Mouse (Mus musculus) embryonic facial prominence, embryonic 11.5 days (tissue): Measurements from ENCODE around the gene Iqce. TPM values are rescaled to one million over a fixed set of nuclear protein-coding genes. Genes with fewer than 3 reads are reported as not detected.

Source experiments
- ATAC-seq: fragments of 200-750 bp; cut with Nextera tagmentation; replicated peaks from 2 replicates; pipeline ENCODE4 v1.8.0; 2017; ENCODE audit warnings: low read depth; ENCODE audit not compliant: insufficient number of reproducible peaks, low FRiP score, low TSS enrichment
- DNase-seq: peaks from one replicate; pipeline ENCODE4 v3.0.0-alpha.2; 2015; ENCODE audit warnings: low spot score
- H3K27ac ChIP-seq: fragments of 300-500 bp; sonication (generic); replicated peaks from 2 replicates; pipeline ENCODE4 v1.5.1; 2014; ENCODE audit warnings: mild to moderate bottlenecking, low read depth, low read length, control low read depth
- H3K27me3 ChIP-seq: fragments of 300-500 bp; sonication (generic); 2 replicates; pipeline ENCODE4 v1.6.1; 2014; ENCODE audit warnings: mild to moderate bottlenecking, low read length, moderate library complexity, mixed read lengths; ENCODE audit not compliant: control insufficient read depth, insufficient read depth
- H3K36me3 ChIP-seq: fragments of 300-500 bp; sonication (generic); replicated peaks from 2 replicates; pipeline ENCODE4 v1.6.1; 2014; ENCODE audit warnings: low read depth, mild to moderate bottlenecking, low read length, moderate library complexity, mixed read lengths; ENCODE audit not compliant: control insufficient read depth, insufficient read depth
- H3K4me1 ChIP-seq: fragments of 300-500 bp; sonication (generic); 2 replicates; pipeline ENCODE4 v1.6.1; 2014; ENCODE audit warnings: low read length, mixed read lengths; ENCODE audit not compliant: control insufficient read depth, insufficient read depth
- H3K4me2 ChIP-seq: fragments of 300-500 bp; sonication (generic); 2 replicates; pipeline ENCODE4 v1.6.1; 2014; ENCODE audit warnings: low read depth, mild to moderate bottlenecking, control low read depth, low read length, moderate library complexity
- H3K4me3 ChIP-seq: fragments of 300-500 bp; sonication (generic); 2 replicates; pipeline ENCODE4 v1.5.1; 2014; ENCODE audit warnings: low read depth, low read length, control low read depth
- H3K9ac ChIP-seq: fragments of 300-500 bp; sonication (generic); replicated peaks from 2 replicates; pipeline ENCODE4 v1.6.1; 2014; ENCODE audit warnings: mild to moderate bottlenecking, control low read depth, low read length
- H3K9me3 ChIP-seq: fragments of 300-500 bp; sonication (generic); replicated peaks from 2 replicates; pipeline ENCODE4 v1.6.1; 2016; ENCODE audit warnings: mild to moderate bottlenecking, low read length, inconsistent platforms, mixed read lengths; ENCODE audit not compliant: control insufficient read depth
- WGBS: fragments of 180-500 bp; shearing (Covaris S2); extraction: QIAGEN DNeasy Blood & Tissue Kit; methylation state at CpG from one replicate; pipeline ENCODE4 v1.1.7; 2014; 5-methylcytosine and 5-hydroxymethylcytosine counted together
- polyA plus RNA-seq: library from polyadenylated mRNA; unstranded; fragments of >200 nt; fragmentation: Nextera tagmentation; extraction: Ambion mirVana; gene quantifications from 2 replicates; pipeline ENCODE4 v1.2.1, GENCODE M21; 2014

Iqce gene
- polyA plus RNA-seq, 1 experiment from 2014 or later = 13.5 TPM

- ATAC-seq (no peak), DNase-seq (no peak)
- WGBS = 65% methylated on average over 13 of the region's 13 CpGs
- Histone ChIP-seq H3K27ac (no peak overlapping the region), H3K36me3 (peaks cover 10% of the 10 kb centered on the region), H3K4me1 (peaks cover 14% of the 10 kb centered on the region), H3K4me3 (peak overlapping the region; percentile 77), H3K9me3 (no peaks in the 10 kb centered on the region), H3K9ac (peak overlapping the region; percentile 97), H3K27me3 (no peaks in the 10 kb centered on the region), H3K4me2 (peak overlapping the region; percentile 91)
These were observed 55.0 kb downstream of the Iqce start for GRCm38 (mm10) chr5:140647031-140647760.

DNA sequence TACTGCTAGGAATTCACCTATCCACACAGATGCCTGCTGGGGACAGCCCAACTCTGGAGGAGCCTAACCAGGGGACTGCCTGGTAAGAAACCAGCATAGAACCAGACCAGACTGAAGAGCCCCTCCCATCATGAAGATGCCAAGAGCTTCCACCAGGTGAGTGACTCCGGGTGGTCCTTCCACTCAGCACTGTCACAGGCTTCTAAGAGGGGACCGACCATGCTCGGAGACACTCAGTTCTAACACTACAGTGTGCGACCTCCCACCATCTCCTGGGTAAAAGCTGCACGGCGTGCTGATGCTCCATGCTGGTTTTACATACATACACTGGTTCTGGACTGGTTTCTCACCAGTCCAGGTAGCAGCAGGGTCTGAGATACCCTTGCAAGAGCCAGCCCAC, 56.0 kb downstream of the Iqce start:
- Histone ChIP-seq H3K4me3 (peak overlapping the region; percentile 8; the same call in 1 of the 2 replicates), H3K27me3 (no peaks in the 10 kb centered on the region), H3K36me3 (peaks cover 10% of the 10 kb centered on the region), H3K27ac (no peak overlapping the region), H3K4me1 (peaks cover 18% of the 10 kb centered on the region), H3K9ac (no peak overlapping the region), H3K4me2 (peak overlapping the region; percentile 91), H3K9me3 (no peaks in the 10 kb centered on the region)
- ATAC-seq (no peak), DNase-seq (no peak)
- WGBS = 90% methylated on average over 6 of the region's 6 CpGs

GRCm38 (mm10) chr5:140645454-140645853, 56.7 kb downstream of the Iqce start:
- Histone ChIP-seq H3K4me3 (no peak overlapping the region), H3K4me2 (no peak overlapping the region), H3K4me1 (peaks cover 23% of the 10 kb centered on the region), H3K27me3 (no peaks in the 10 kb centered on the region), H3K36me3 (peaks cover 10% of the 10 kb centered on the region), H3K9me3 (no peaks in the 10 kb centered on the region), H3K27ac (no peak overlapping the region), H3K9ac (no peak overlapping the region)
- ATAC-seq = no peak
- WGBS = 93% methylated on average over 4 of the region's 4 CpGs
- no peak for DNase-seq

- Histone ChIP-seq H3K4me3 (no peak overlapping the region), H3K27ac (no peak overlapping the region), H3K4me1 (peaks cover 23% of the 10 kb centered on the region), H3K36me3 (peaks cover 10% of the 10 kb centered on the region), H3K9me3 (no peaks in the 10 kb centered on the region), H3K9ac (no peak overlapping the region), H3K27me3 (no peaks in the 10 kb centered on the region), H3K4me2 (no peak overlapping the region)
- no peak for DNase-seq
- whole genome bisulfite sequencing = 84% methylated on average over 15 of the region's 15 CpGs
- no peak for ATAC-seq
These were observed 57.4 kb downstream of the Iqce start for GRCm38 (mm10) chr5:140644702-140645201.

DNA sequence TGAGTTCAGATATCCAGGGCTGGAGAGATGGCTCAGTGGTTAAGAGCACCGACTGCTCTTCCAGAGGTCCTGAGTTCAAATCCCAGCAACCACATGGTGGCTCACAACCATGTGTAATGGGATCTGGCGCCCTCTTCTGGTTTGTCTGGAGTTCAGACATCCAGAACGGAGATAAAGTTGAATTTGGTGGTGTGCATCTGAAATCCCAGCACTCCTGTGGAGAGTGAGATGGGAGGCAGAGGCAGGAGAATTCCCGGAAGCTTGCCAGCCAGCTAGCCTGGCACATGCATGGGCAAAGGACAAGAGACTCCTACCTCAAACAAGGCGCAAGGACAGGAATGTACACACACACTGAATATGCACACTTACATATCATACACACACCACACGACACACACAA, 57.9 kb downstream of the Iqce start:
- no peak overlapping the region for H3K27ac ChIP-seq
- H3K36me3 ChIP-seq = peaks cover 10% of the 10 kb centered on the region
- no peaks in the 10 kb centered on the region for H3K27me3 ChIP-seq
- no peak for DNase-seq
- no peak for ATAC-seq
- H3K4me3 ChIP-seq = no peak overlapping the region
- peaks cover 23% of the 10 kb centered on the region for H3K4me1 ChIP-seq
- H3K4me2 ChIP-seq = no peak overlapping the region
- WGBS = 85% methylated on average over 6 of the region's 6 CpGs
- H3K9me3 ChIP-seq = no peaks in the 10 kb centered on the region
- no peak overlapping the region for H3K9ac ChIP-seq

DNA sequence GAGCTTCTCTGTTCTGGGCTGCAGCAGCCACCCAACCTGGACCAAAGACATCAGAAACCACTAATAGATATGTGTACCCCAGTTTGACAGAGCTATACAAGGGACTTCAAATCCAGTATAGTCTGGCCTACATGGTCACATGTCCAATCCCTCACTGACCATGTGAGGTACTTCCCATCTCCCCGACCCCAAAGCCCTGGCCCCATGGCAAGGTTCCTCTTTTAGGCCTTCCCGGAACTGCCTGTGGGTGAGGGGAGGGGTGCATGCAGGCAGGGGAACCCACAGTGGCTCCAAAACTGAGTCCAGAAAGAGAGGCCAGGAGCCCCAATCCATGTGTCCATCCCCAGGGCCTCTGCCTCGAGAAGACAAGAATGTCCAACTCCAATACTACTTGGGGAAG, 60.1 kb downstream of the Iqce start:
- H3K9me3 ChIP-seq = no peaks in the 10 kb centered on the region
- DNase-seq (no peak), ATAC-seq (no peak)
- peaks cover 20% of the 10 kb centered on the region for H3K4me1 ChIP-seq
- no peaks in the 10 kb centered on the region for H3K27me3 ChIP-seq
- no peak overlapping the region; the same call in 1 of the 2 replicates for H3K9ac ChIP-seq
- peaks cover 18% of the 10 kb centered on the region for H3K36me3 ChIP-seq
- peak overlapping the region; percentile 75 for H3K27ac ChIP-seq
- WGBS = 53% methylated on average over 3 of the region's 3 CpGs
- H3K4me3 ChIP-seq = no peak overlapping the region
- peak overlapping the region; percentile 29 for H3K4me2 ChIP-seq

DNA sequence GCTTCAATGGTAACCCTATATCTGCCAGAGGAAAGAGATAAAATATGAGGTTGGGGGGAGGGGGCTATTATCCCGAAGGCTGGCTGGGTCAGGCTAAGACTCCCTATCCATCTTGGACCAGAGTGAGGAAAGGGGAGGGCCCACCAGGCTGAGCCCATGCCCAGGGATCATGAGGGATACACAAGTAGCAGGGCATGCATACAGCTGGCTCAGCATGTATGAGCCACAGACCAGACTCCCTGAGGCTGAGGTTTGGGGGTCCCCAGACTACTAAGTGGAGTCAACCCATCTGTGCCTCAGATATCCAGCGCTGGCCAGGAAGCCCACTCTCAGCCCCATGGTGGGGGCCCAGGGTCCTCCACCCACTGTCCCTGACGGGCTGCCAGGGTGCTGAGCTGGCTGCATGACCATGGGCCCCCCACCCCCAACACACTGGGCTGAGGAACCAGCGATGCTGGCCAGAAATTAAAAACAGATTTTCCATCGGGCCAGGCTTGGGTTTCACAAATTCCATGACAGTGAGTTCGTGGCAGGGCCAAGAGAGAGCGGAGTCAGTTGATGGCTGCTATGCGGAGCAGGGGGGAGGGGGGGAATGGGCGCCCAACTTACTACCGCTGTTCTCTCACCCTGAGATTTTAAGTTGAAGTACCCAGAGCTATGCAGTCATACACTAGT, 60.8 kb downstream of the Iqce start:
- peak; percentile 65 for ATAC-seq
- DNase-seq = peak; percentile 92
- H3K27ac ChIP-seq = peak overlapping the region; percentile 75
- no peaks in the 10 kb centered on the region for H3K9me3 ChIP-seq
- no peaks in the 10 kb centered on the region for H3K27me3 ChIP-seq
- peak overlapping the region; percentile 29 for H3K4me2 ChIP-seq
- 27% methylated on average over 10 of the region's 10 CpGs for WGBS
- peaks cover 17% of the 10 kb centered on the region for H3K36me3 ChIP-seq
- no peak overlapping the region for H3K4me3 ChIP-seq
- H3K4me1 ChIP-seq = peaks cover 16% of the 10 kb centered on the region
- no peak overlapping the region; the same call in 1 of the 2 replicates for H3K9ac ChIP-seq

DNA sequence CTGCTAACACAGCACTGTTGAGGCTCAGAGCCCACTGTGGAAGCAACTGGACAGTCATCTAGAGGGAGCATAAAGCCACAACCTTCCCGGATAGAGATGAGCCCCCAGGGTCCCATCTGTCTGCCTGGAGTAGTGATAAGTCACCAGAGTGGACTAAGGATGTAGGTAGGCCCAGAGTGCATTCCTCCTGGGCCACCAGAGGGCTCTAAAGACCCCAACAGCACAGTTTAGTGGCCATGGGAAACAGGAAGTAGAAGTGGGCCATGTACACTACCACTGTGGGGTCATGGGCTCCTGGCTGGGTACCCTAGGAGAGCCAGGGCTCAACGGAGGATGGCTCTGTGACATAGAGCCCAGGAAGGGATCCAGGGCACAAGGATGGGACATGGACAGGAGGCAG, 61.4 kb downstream of the Iqce start:
- Histone ChIP-seq H3K27me3 (no peaks in the 10 kb centered on the region), H3K4me3 (no peak overlapping the region), H3K36me3 (peaks cover 16% of the 10 kb centered on the region), H3K9me3 (no peaks in the 10 kb centered on the region), H3K4me1 (peaks cover 14% of the 10 kb centered on the region), H3K4me2 (no peak overlapping the region), H3K27ac (peak overlapping the region; percentile 75), H3K9ac (no peak overlapping the region)
- ATAC-seq (peak; percentile 8; the same call in 1 of the 2 replicates), DNase-seq (no peak)
- WGBS = 90% methylated on average over 2 of the region's 2 CpGs
